Mouse (Mus musculus) cerebellum, postnatal 25 days (tissue): ENCODE measurements around the gene Jmjd1c.

Experiments
- DNase-seq, 2 experiments: peaks; one replicate each; pipeline ENCODE4 v3.0.0; 2021; ENCODE audit warnings: mixed read lengths in 2 of 2

Jmjd1c gene

DNA sequence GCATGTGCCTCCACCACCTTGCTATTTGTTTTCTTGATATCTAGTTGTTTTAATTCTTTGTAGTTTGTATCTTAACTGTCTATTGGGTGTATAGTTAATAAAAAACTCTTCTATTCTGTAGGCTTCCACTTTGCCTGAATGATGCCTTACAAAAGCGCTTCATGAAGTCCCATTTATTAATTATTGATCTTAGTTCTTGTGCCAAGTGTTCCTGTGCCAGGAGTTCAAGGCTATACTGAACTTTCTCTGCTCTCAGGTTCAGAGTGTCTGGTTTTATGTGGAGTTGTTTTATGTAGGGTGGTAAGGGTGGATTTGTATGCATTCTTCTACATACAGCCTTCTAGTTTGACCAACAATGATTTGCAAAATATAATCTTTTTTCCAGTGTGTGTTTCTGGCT is 99.7 kb downstream of the Jmjd1c start:
- no peak for DNase-seq

DNA sequence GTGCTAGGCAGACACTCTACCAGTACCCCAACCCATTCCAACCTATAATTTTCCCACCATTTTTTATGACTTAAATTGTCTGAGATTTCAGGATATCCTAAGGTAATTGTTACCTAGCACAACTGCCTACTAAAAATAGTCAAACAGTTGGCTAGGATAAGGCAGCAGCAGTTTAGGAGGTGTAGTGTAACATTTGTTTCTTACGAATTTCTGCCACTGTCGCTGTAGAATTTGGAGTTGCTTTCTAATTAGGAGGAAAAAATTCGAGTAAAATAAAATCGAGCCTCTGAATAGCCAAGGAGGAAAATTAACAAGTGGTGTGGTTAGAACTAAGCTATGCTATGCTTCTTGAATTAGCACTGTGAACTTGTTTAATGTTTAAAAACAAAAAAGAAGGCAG is 101.3 kb downstream of the Jmjd1c start:
- no peak for DNase-seq

DNA sequence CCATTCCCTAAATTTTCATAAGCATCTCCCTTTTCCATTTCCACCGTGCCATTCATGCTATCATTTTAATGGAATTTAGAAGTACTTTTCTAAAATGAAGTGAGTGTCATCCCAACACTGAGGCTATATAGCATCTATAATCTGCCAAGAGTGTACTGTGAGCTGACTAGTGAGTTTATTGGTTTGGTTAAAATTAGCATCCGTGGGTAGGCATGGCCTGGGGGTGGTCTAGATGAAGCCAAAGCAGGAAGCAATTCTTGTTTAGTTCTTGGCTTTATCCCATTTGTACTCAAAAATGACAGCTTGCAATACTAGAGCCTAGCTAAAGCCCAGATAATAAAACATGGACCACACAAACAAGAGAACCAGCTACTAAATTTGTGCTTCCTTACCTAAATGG is 101.9 kb downstream of the Jmjd1c start:
- DNase-seq, result peak; percentile 44 to 57

DNA sequence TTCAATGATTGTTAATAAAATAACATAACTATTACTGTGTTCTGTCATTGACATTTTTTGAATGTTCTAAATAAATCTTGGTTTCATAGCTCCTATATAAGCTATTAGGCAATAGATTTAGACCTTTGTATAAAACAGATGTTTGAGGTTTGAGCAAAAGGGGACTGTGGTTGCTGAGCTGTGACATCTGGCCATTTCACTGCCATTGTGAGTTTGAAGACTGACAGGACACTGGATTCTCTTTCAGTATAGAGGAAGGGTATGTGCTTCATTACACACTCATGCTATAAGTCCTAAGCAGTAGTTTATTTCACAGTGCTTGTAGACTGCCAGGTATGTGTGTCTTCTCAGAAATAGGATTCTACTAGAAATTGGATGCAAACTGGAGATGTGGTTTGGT is 105.8 kb downstream of the Jmjd1c start:
- no peak for DNase-seq

DNA sequence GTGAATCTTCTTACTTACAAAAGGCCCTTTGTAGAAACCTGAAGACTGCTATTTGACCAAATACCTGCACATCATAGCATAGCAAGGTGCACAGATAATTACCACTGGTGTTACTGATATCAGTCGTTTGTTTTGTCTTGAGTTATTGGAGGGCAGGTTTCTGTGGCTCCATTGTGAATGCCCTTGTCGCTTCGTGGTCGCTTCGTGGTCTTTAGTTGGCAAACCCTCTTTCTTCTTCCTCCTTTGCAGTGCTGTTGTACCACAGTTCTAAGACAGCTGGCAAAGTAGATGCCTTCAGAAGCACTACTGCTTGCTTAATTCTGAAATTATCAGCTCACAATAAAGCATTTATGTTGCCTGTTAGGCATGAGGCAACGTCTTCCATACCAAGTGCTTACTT is 106.5 kb downstream of the Jmjd1c start:
- DNase-seq, result no peak

DNA sequence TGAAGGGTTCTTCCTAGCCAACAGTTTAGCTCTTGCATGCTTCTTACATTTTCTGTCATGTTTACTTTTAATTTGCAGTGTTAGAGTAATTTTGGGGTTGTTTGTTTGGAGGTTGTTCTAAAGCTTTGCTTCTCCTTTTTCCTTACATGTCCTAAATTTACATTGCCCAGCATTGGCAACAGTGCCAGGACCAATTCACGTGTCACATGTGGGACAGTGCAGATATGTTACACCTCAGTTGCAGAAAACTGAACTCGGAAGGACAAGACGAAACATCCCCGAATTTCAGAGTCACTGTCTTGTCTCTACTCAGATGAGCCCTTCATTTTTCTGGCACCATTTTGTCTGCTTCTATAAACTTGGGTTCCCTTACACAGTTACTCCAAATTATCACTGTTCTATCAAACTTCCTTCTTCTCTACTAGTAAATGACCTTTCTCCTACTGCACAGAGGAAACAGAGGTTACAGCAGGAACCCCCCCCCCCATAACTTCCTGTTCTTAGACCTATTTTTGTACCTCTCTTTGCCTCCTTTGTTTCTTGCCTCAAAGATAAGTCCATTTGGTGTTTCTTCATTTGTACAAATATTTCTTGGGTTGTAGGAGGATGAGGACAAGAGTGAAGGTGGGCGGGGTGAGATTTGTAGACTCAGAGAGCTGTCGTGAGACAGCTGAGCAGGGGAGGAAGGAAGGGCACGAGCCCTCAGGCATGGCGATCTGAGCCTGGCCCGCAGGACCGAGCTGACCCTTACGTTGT is 108.9 kb downstream of the Jmjd1c start:
- DNase-seq, result no peak

DNA sequence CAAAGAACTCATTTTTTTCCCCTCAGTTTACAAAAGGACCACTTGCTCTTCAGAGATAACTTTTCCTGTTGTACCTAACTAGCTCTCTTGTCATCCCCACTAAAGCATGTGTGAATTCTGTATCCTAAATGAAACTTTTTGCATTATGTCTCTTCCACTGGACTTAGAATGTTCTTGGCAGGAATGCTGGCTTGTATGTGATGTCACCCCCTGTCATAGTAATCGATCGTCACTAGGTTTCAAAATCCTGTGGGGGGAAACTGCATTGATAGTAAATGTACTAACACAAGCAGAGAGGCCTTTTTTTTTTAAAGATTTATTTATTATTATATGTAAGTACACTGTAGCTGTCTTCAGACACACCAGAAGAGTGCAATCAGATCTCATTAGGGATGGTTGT is 112.0 kb downstream of the Jmjd1c start:
- DNase-seq, result no peak

DNA sequence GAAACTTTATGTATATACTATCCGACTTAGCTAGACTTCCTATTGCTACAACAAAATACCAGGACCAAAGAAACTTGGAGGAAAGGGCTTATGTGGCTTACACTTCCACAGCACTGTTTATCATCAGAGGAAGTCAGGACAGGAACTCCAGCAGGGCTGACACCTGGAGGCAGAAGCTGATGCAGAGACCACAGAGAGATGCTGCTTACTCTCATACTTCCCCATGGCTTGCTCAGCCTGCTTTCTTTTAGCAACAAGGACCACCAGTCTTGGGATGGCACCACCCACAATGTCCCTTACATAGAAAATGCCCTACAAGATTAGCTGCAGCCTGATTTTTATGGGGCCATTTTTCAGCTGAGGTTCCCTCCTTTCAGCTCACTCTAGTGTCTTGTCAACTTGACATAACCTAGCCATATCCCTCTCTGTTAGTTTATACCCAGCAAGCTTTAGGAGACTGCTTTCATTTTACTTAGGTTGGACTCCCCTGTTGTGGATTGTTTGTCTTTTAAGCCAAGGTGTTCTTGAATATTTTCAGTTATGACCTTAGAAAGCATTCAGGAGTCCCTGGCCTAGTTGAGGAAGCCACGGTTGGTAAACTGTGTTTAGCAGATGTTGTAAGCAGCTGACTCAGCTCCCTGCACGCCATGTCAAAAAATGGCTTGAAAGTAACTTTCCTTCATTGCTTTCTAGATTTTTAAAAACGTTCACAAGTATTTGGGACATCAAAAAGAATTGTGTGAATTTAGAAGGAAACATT is 114.2 kb downstream of the Jmjd1c start:
- no peak for DNase-seq

DNA sequence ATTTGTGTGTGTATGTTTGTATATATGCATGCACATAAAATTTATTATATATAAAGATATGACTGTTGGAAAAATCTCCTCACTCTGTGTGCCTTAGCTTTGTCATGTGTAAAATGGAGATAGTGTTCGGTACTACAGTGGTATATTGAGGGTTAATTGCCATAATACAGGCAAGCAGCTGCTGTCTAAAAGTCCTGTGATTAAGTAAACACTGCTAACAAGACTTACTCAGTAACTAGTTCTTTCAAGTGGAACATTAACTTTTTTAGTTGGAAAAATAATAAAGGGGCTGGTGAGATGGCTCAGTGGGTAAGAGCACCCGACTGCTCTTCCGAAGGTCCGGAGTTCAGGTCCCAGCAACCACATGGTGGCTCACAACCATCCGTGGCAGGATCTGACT is 116.1 kb downstream of the Jmjd1c start:
- no peak for DNase-seq

DNA sequence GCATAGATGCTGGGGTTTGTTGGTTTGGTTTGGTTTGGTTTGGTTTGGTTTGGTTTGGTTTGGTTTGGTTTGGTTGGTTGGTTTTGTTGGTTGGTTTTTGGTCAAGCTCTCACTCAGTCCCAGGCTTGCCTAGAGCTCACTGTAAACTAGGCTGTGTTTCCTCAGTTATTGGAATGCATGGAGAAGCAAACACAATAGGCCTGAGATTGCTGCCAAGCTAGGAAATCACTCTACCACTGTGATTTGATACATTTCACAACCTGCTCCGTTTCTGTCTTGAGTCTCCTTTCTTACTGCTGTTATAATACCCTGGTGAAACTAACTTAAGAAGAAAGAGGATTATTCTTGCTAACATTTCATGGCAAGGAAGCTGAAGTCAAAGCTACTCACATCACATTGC is 117.8 kb downstream of the Jmjd1c start:
- DNase-seq, result no peak

DNA sequence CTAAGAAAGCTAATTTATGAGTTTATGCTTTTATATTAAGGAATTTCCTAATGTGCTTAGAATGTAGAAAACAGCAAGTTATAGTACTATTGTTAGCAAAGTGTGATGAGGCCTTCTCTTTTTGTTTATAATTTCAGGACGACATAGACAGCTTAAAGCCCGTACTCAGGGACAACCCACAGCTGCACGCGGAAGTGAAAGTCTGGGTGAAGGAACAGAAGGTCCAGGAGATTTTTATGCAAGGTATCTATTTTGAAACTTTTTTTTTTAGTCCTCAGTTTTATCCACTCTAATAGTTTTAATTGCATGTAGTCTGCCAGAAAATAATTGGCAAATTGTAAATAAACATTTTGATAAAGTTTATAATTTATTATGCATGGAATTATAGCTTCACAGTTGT is 119.2 kb downstream of the Jmjd1c start:
- DNase-seq, result no peak

DNA sequence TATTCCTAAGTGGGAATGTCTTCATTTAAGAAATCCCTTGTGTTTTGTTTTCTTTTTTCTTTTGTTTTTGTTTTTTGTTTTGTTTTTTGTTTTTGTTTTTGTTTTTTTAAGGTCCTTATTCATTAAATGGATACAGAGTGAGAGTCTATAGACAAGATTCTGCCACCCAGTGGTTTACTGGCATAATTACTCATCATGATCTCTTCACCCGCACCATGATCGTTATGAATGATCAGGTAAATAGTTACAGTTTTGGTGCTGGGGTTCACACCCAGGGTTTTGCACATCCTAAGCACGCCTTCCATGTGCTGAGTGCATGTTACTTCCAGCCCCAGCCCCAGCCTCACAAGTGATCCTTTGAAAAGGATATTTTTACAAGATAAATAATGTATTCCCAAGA is 120.9 kb downstream of the Jmjd1c start:
- DNase-seq, result no peak

DNA sequence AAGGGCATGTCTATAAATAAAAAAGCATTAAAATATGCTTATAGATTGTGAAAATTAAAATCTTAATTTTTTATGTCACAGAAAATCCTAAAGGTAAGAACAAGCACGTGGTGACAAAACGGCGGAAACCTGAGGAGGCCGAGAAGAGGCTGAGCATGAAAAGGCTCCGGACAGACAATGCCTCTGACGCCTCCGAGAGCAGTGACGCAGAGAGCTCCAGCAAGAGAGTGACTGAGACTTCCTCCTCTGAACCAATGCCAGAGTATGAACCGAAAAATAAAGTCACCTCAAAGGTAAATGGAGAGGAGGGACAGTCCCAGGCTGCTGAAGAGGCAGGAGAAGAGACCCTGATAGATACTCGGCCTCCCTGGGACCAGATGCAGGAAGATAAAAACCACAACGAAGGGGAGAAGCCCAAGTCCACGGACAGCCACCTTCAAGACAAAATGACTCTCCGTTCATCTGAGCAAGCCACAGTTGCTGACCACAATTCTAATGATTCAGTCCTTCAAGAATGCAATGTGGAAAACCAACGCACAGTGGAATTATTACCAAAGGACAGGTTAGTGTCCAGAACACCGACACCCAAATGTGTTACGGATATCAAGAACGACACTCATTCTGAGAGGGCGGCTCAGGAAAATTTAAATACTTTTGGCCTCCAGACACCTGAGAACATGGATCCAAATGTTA is 123.1 kb downstream of the Jmjd1c start:
- no peak for DNase-seq

DNA sequence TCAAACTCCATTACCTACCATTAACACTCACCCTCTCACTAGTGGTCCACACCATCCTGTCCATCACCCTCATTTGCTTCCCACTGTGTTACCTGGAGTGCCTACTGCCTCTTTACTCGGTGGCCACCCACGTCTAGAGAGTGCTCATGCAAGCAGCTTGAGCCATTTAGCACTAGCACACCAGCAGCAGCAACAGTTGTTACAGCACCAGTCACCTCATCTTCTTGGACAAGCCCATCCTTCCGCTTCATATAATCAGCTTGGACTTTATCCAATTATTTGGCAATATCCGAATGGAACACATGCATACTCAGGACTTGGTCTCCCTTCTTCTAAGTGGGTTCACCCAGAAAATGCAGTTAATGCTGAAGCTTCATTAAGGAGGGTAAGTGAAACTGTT is 124.3 kb downstream of the Jmjd1c start:
- DNase-seq, result no peak

DNA sequence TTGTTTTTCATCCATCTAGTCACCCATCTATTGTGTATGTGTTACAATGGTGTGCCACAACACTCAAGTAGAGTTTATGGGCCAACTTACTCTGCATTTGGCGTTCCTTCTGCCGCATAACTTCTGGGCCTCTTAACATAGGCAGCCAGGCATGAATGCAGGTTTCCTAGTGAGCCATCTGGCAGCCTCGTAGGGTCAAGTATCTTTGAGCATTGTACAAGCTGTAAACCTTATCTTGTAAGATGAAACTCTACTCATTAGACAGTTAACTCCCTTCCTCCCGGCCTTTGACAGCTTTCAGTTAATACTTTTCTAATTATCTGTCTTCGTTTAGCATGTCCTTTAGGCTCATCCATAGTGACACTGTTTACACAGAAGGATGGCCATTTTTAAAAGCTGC is 125.4 kb downstream of the Jmjd1c start:
- peak; percentile 53 to 70 for DNase-seq

DNA sequence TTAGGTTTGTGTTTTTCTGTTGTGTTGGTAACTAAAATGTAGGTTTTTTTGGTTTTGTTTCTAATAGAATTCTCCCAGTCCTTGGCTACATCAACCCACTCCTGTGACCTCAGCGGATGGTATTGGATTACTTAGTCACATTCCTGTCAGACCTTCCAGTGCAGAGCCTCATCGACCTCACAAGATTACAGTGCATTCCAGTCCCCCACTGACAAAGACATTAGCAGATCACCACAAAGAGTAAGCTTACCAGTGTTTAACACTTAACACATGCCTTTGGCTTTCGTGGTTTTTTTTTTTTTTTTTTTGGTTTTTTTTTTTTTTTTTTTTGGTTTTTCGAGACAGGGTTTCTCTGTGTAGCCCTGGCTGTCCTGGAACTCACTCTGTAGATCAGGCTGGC is 128.0 kb downstream of the Jmjd1c start:
- no peak for DNase-seq

DNA sequence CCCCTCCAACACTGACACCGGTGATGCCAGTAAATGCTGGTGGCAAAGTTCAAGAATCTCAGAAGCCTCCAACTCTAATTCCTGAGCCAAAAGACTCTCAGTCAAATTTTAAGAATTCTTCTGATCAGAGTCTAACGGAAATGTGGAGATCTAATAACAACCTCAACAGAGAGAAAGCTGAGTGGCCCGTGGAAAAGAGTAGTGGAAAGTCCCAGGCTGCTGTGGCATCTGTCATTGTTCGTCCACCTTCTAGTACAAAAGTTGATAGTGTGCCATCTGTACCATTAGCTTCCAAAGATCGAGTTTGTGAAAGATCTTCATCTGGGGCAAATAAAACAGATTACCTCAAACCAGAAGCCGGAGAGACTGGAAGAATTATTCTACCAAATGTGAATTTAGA is 129.6 kb downstream of the Jmjd1c start:
- no peak for DNase-seq

DNA sequence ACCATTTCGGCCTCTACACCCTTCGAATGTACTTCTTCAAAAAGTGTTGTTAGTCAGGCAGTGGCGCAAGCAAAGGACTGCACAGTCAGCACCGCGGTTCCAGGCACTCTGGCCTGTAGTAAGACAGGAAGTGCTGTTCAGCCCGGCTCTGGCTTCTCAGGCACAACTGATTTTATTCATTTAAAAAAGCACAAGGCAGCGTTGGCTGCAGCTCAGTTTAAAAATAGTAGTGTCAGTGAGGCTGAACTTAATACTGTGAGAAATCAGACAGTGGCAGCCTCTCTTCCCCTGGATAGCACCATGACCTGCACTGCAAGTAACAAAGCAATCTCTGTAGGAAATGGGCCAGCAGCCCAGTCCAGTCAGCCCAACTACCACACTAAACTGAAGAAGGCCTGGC is 130.2 kb downstream of the Jmjd1c start:
- peak; percentile 48 to 66 for DNase-seq

DNA sequence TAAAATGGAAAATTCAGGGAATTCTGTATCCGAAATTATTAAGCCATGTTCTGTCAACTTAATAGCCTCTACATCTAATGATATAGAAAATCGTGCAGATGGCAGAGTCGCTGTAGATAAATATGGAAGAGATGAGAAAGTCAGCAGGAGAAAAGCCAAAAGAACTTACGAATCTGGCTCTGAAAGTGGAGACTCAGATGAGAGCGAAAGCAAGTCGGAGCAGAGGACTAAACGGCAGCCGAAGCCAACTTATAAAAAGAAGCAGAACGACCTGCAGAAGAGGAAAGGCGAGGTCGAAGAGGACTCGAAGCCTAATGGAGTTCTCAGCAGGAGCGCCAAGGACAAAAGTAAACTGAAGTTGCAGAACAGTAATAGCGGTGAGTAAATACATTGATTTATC is 130.6 kb downstream of the Jmjd1c start:
- no peak for DNase-seq

DNA sequence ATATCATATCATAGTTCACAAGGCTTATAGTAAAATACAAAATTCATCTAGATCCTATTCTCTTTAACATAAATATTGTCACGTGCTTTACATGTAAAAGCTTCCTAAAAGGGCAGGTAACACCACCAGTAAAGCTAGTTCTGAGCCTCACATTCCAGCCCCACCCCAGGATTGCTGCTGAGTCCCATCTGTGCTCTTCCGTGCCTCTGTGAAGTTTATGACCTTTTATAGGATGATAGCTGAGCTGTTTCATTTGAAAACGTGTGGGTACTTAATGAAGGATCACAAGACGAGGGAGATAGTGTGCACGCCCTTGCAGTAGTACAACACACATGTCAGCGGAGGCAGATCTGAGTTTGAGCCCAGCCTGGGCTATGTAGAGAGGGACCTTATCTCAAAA is 134.5 kb downstream of the Jmjd1c start:
- DNase-seq, result no peak

DNA sequence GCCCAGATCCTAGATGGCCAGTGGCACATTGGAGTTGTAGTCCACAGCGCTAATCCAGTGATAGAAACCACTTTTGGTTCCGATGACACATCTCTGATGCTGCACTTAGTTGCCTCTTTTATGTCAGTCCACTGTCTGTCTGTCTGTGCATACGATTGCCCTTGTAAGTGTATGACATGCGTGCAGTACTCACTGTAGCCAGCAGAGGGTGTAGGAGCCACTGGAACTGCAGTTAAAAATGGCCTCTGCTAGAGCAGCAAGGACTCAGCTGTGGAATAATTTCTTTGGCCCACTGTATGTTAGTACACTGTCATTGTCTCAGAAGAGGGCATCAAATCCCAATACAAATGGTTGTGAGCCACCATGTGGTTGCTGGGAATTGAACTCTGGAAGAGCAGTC is 151.2 kb downstream of the Jmjd1c start:
- peak; percentile 43 to 63 for DNase-seq

DNA sequence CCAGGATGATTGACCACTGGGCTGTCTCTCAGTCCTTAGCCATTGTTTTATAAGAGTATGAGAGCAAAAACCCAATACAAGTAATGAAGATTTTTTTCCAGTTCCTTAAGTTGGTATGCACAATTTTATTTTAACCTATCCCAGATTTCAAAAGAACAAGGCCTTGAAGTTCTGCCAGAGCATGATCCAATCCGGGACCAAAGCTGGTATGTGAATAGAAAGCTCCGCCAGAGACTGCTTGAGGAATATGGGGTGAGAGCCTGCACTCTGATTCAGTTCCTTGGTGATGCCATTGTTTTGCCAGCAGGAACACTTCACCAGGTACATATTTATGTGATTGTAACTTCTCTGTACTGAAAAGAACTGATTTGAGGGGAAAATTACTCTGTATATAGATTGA is 153.6 kb downstream of the Jmjd1c start:
- DNase-seq, result no peak

DNA sequence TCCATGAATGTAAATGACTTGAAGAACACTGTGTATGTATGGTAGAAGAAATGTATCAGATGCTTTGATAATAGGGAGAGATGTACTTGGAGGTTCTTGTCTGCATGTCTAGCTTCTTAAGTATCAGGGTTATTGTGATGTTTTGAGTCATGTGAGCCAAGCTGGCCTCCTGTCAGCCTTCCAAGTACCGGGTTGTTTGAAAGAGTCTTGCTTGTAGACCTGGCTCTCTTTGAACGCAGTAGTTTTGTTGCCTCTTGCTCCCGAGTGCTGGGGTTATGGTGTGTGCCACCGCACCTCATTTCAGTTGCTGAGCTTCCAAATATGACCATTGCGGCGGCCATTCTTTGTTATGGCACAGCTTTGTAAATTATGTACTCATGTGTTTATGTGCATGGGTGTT is 154.9 kb downstream of the Jmjd1c start:
- DNase-seq, result no peak

DNA sequence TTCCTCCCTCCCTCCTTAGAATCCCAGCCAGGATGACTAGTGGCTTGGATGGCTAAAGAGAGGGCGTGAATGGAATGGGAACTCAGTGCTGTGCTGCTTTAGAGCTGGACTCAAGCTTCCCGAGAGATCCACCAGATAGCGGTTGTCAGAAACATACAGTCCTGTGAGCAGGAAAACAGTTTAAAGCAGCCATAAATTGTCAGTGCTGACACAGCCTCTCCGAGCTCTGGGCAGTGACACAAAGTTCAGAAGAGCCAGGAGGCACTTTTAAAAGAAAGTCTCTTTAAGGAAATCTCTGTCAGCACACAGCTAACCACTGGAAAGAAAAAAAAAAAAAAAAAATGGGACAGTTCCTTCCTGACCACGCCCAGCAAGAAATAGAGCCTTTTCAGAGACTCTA is 156.4 kb downstream of the Jmjd1c start:
- no peak for DNase-seq
